Mouse (Mus musculus) hindbrain, postnatal 0 days (tissue): ENCODE results near the gene Prkcz. TPM values are rescaled to one million over a fixed set of nuclear protein-coding genes. Genes with fewer than 3 reads are reported as not detected.
A peak's percentile ranks its signal among the peaks of the same experiment; 100 is the strongest.

ENCODE experiments used
- ATAC-seq: fragments of 200-750 bp; cut with Nextera tagmentation; 2 replicates; pipeline ENCODE4 v1.8.0; 2017; ENCODE audit warnings: mild to moderate bottlenecking, moderate TSS enrichment, moderate library complexity
- DNase-seq: peaks from one replicate; pipeline ENCODE4 v3.0.0-alpha.2; 2015; ENCODE audit warnings: low spot score
- H3K27ac ChIP-seq: fragments of 300-500 bp; sonication (generic); 2 replicates; pipeline ENCODE4 v1.5.1; 2014; ENCODE audit warnings: mild to moderate bottlenecking
- H3K27me3 ChIP-seq: fragments of 300-500 bp; sonication (generic); 2 replicates; pipeline ENCODE4 v1.6.1; 2014; ENCODE audit warnings: low read length, mixed read lengths; ENCODE audit not compliant: insufficient read depth
- H3K36me3 ChIP-seq: fragments of 300-500 bp; sonication (generic); 2 replicates; pipeline ENCODE4 v1.6.1; 2014; ENCODE audit warnings: low read length, mixed read lengths; ENCODE audit not compliant: insufficient read depth
- H3K4me1 ChIP-seq: fragments of 300-500 bp; sonication (generic); 2 replicates; pipeline ENCODE4 v1.6.1; 2014; ENCODE audit warnings: antibody characterized with exemption, low read length, mixed read lengths; ENCODE audit not compliant: insufficient read depth
- H3K4me2 ChIP-seq: fragments of 300-500 bp; sonication (generic); 2 replicates; pipeline ENCODE4 v1.6.1; 2014; ENCODE audit warnings: low read depth, mild to moderate bottlenecking, low read length, moderate library complexity, mixed read lengths
- H3K4me3 ChIP-seq: fragments of 300-500 bp; sonication (generic); 2 replicates; pipeline ENCODE4 v1.5.1; 2014; ENCODE audit warnings: low read length
- H3K9ac ChIP-seq: fragments of 300-500 bp; sonication (generic); replicated peaks from 2 replicates; pipeline ENCODE4 v1.6.1; 2014; ENCODE audit warnings: mild to moderate bottlenecking, low read length, moderate library complexity, mixed read lengths
- H3K9me3 ChIP-seq: fragments of 300-500 bp; sonication (generic); 2 replicates; pipeline ENCODE4 v1.6.1; 2016; ENCODE audit warnings: low read length, mixed read lengths
- CTCF ChIP-seq: IDR thresholded peaks from 2 replicates; pipeline ENCODE4 v1.5.1; 2016; ENCODE audit warnings: antibody characterized with exemption, control low read depth, low read depth
- WGBS: fragments of 180-500 bp; shearing (Covaris S2); extraction: QIAGEN DNeasy Blood & Tissue Kit; methylation state at CpG from one replicate; pipeline ENCODE4 v1.1.7; 2014; 5-methylcytosine and 5-hydroxymethylcytosine counted together
- polyA plus RNA-seq: library from polyadenylated mRNA; unstranded; fragments of >200 nt; fragmentation: Nextera tagmentation; extraction: Ambion mirVana; gene quantifications from 2 replicates; pipeline ENCODE4 v1.2.1, GENCODE M21; 2015
- total RNA-seq: library from RNA; depleted of rRNA; stranded (reverse); fragments of >200 nt; gene quantifications from 2 replicates; pipeline ENCODE4 v1.2.3, GENCODE M21; 2014

The Prkcz gene
- total and polyA plus RNA-seq, 2 experiments from 2014 or later = 84.2 to 85.1 TPM

- Histone ChIP-seq H3K9ac (no peak within 1 kb of the TSS; the same call in 1 of the 2 replicates), H3K9me3 (no peaks in the 10 kb centered on the region), H3K27ac (no peak within 1 kb of the TSS), H3K4me3 (peak within 1 kb of the TSS; percentile 45), H3K4me1 (peaks cover 5% of the 10 kb centered on the region; the same call in 1 of the 2 replicates), H3K27me3 (peaks cover 28% of the 10 kb centered on the region; the same call in 1 of the 2 replicates), H3K4me2 (peak within 1 kb of the TSS; percentile 73), H3K36me3 (no peaks in the 10 kb centered on the region)
- peak; percentile 17; the same call in 1 of the 2 replicates for TF ChIP-seq CTCF
- ATAC-seq = peak; percentile 49; the same call in 1 of the 2 replicates
- DNase-seq = peak; percentile 23
- 2% methylated on average over 47 of the region's 57 CpGs for WGBS
Observed at GRCm38 (mm10) chr4:155397511-155398221, 36.5 kb upstream of the Prkcz start, which contains the start of gene Gabrd. Gene Gabrd (minus strand): TSS chr4:155398112.

GRCm38 (mm10) chr4:155396751-155397150, 35.6 kb upstream of the Prkcz start:
- Histone ChIP-seq H3K27me3 (peaks cover 28% of the 10 kb centered on the region; the same call in 1 of the 2 replicates), H3K27ac (no peak overlapping the region)
- WGBS = 74% methylated on average over 4 of the region's 4 CpGs

GRCm38 (mm10) chr4:155395471-155395870, 34.3 kb upstream of the Prkcz start:
- H3K4me1 ChIP-seq = peaks cover 5% of the 10 kb centered on the region; the same call in 1 of the 2 replicates
- DNase-seq = no peak
- no peak overlapping the region for H3K4me2 ChIP-seq
- 79% methylated on average over 5 of the region's 5 CpGs for WGBS
- no peak overlapping the region for H3K4me3 ChIP-seq
- H3K9me3 ChIP-seq = no peaks in the 10 kb centered on the region
- H3K27ac ChIP-seq = no peak overlapping the region
- H3K9ac ChIP-seq = no peak overlapping the region
- peaks cover 28% of the 10 kb centered on the region; the same call in 1 of the 2 replicates for H3K27me3 ChIP-seq
- TF ChIP-seq CTCF = no peak
- ATAC-seq = no peak
- H3K36me3 ChIP-seq = no peaks in the 10 kb centered on the region

More at GRCm38 (mm10) chr4:155396751-155397150, 35.6 kb upstream of the Prkcz start:
- no peak for DNase-seq
- H3K4me2 ChIP-seq = no peak overlapping the region
- no peak for TF ChIP-seq CTCF
- H3K9ac ChIP-seq = no peak overlapping the region
- ATAC-seq = no peak
- H3K4me3 ChIP-seq = no peak overlapping the region
- H3K36me3 ChIP-seq = no peaks in the 10 kb centered on the region
- H3K9me3 ChIP-seq = no peaks in the 10 kb centered on the region
- H3K4me1 ChIP-seq = peaks cover 5% of the 10 kb centered on the region; the same call in 1 of the 2 replicates

GRCm38 (mm10) chr4:155387166-155387565, 26.0 kb upstream of the Prkcz start:
- no peaks in the 10 kb centered on the region for H3K27me3 ChIP-seq
- no peaks in the 10 kb centered on the region for H3K4me1 ChIP-seq
- no peaks in the 10 kb centered on the region for H3K9me3 ChIP-seq
- no peak overlapping the region for H3K27ac ChIP-seq
- TF ChIP-seq CTCF = no peak
- 82% methylated on average over 8 of the region's 8 CpGs for WGBS
- H3K36me3 ChIP-seq = no peaks in the 10 kb centered on the region
- H3K4me3 ChIP-seq = no peak overlapping the region
- H3K4me2 ChIP-seq = no peak overlapping the region
- ATAC-seq = no peak
- no peak overlapping the region for H3K9ac ChIP-seq
- no peak for DNase-seq

GRCm38 (mm10) chr4:155383326-155383725, 22.2 kb upstream of the Prkcz start:
- TF ChIP-seq CTCF = no peak
- WGBS = 84% methylated on average over 4 of the region's 4 CpGs
- H3K9ac ChIP-seq = no peak overlapping the region
- no peak overlapping the region for H3K27ac ChIP-seq
- no peak for ATAC-seq
- DNase-seq = no peak
- no peaks in the 10 kb centered on the region for H3K27me3 ChIP-seq
- H3K36me3 ChIP-seq = no peaks in the 10 kb centered on the region
- H3K9me3 ChIP-seq = no peaks in the 10 kb centered on the region
- H3K4me3 ChIP-seq = no peak overlapping the region
- no peak overlapping the region for H3K4me2 ChIP-seq
- no peaks in the 10 kb centered on the region for H3K4me1 ChIP-seq

- Histone ChIP-seq H3K4me1 (no peaks in the 10 kb centered on the region), H3K27ac (no peak overlapping the region), H3K4me3 (no peak overlapping the region), H3K9ac (no peak overlapping the region), H3K9me3 (no peaks in the 10 kb centered on the region), H3K4me2 (no peak overlapping the region), H3K27me3 (no peaks in the 10 kb centered on the region), H3K36me3 (no peaks in the 10 kb centered on the region)
- 18% methylated on average over 9 of the region's 9 CpGs for WGBS
- no peak for TF ChIP-seq CTCF
- no peak for ATAC-seq
- no peak for DNase-seq
Observed at GRCm38 (mm10) chr4:155382752-155383151, 21.6 kb upstream of the Prkcz start.

GRCm38 (mm10) chr4:155381974-155382373, 20.8 kb upstream of the Prkcz start:
- DNase-seq (no peak), ATAC-seq (no peak)
- Histone ChIP-seq H3K9ac (no peak overlapping the region), H3K4me1 (no peaks in the 10 kb centered on the region), H3K36me3 (no peaks in the 10 kb centered on the region), H3K27me3 (no peaks in the 10 kb centered on the region), H3K4me3 (no peak overlapping the region), H3K27ac (no peak overlapping the region), H3K9me3 (no peaks in the 10 kb centered on the region), H3K4me2 (no peak overlapping the region)
- 52% methylated on average over 7 of the region's 7 CpGs for WGBS
- no peak for TF ChIP-seq CTCF
